Mouse (Mus musculus) gonadal fat pad, adult 2 months (tissue): ENCODE data around the gene Lrrk2. TPM values are rescaled to one million over a fixed set of nuclear protein-coding genes. Genes with fewer than 3 reads are reported as not detected.
"Not testable (repeated sequence)": the region's sequence is repeated elsewhere in the genome, so short reads cannot be mapped to it uniquely, and the experiment has no call there.

ENCODE experiments used
- DNase-seq: peaks from one replicate; pipeline ENCODE4 v3.0.0-alpha.2; 2012; ENCODE audit warnings: low read depth
- polyA plus RNA-seq: library from polyadenylated mRNA; depleted of rRNA; stranded (reverse); fragments of >200 nt; gene quantifications from 2 replicates; pipeline ENCODE4 v1.2.3, GENCODE M21; 2012; rRNA removed

Lrrk2 gene
- polyA plus RNA-seq, 1 experiment, result 2.3 TPM

DNA sequence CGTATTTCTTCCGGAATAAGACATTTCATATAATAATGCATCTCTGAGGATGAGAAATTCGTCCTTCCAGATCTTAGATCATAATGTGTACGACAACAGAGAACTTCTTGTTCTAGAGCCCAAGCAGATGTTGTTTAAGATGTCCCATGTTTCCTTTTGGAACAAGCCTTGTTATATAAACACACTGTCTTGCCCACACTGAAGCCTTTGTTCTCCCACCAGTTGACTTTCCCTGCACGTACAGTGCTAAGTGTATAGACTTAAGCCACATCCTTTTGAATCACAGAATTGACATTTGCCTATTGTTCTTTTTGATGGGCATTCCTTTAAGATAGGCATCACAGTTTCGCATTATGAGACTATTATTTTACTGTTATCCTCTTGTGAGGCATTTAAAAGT, 162.3 kb downstream of the Lrrk2 start:
- no peak for DNase-seq

DNA sequence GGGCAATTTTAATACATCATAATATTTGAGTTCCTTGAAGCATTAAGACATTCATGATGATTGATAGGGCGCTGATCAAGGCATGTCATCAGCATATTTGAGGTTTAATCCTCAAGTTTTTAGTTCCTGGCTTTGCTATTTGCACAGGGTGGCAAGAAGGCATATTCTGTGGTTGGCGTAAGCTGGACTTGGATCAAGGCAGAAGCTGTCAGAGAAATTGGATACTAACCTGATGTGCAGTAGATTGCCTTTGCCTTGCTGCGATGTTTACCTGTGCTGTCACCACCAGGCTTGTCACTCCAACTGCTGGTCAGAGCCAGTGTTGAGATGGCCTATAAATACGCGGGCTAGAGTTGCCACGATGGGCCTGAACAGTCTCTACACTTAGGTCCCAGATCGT, 165.0 kb downstream of the Lrrk2 start, which contains the start of gene Smgc:
TSS of gene Smgc (plus strand) at position 301 of the 400 bp plus-strand sequence.
- no peak for DNase-seq

DNA sequence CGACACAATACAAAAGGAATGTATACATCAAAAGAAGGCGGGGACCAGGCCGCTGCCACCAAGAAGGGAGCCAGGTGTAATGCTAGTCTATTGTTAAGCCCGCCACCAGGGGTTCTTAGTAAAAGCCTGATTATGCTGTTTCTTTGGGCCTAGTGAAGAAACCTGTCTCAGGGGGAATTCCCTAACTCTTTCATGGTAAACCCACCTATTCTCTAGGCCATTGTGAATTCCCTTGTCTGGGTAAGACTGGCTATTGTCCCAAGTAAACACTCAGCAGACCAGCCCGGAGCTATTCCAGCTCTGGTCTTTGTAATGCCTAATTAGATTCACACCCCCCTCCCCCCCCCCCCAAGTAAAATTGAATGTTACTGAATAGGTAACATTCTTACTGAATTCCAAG, 191.2 kb downstream of the Lrrk2 start:
- DNase-seq, result not testable (repeated sequence)

Other genes with a start within 250 kb of the Lrrk2 start
- 1.8 TPM in 2 replicates for gene Slc2a13, start 99.9 kb upstream of the Lrrk2 start, polyA plus RNA-seq
- not detected in 2 replicates for gene Smgc, start 165.1 kb downstream of the Lrrk2 start, polyA plus RNA-seq